Mouse (Mus musculus) gastrocnemius, postnatal 10 days (tissue): ENCODE data around the gene Slc25a45. TPM values are rescaled to one million over a fixed set of nuclear protein-coding genes. Genes with fewer than 3 reads are reported as not detected.

Experiments used
- DNase-seq: peaks from one replicate; pipeline ENCODE4 v3.0.0; 2021; ENCODE audit warnings: mixed read lengths
- total RNA-seq, 2 experiments: library from RNA; stranded (reverse); gene quantifications; 2 replicates each; pipeline ENCODE4 v1.2.3; 2021

The Slc25a45 gene
- total RNA-seq, 2 experiments from 2014 or later = 2.6 to 3.5 TPM

- DNase-seq = no peak
These were observed 14.1 kb downstream of the Slc25a45 start for GRCm38 (mm10) chr19:5891521-5892258.

GRCm38 (mm10) chr19:5892262-5892661, 14.7 kb downstream of the Slc25a45 start:
- DNase-seq = no peak

GRCm38 (mm10) chr19:5892735-5893134, 15.1 kb downstream of the Slc25a45 start:
- no peak for DNase-seq

- DNase-seq = no peak
These were observed 15.8 kb downstream of the Slc25a45 start for GRCm38 (mm10) chr19:5893282-5894001.

GRCm38 (mm10) chr19:5894002-5894678, 16.5 kb downstream of the Slc25a45 start, which contains the start of gene Tigd3:
Gene Tigd3, minus strand, starts transcription at chr19:5894149.
- peak; percentile 92 for DNase-seq

GRCm38 (mm10) chr19:5907275-5907674, 29.7 kb downstream of the Slc25a45 start:
- DNase-seq = no peak

GRCm38 (mm10) chr19:5910221-5910620, 32.6 kb downstream of the Slc25a45 start:
- no peak for DNase-seq

GRCm38 (mm10) chr19:5911430-5912102, 34.0 kb downstream of the Slc25a45 start:
- no peak for DNase-seq

- DNase-seq = peak; percentile 99
These were observed 34.7 kb downstream of the Slc25a45 start for GRCm38 (mm10) chr19:5912103-5913006.

- DNase-seq = no peak
These were observed 35.6 kb downstream of the Slc25a45 start, which contains the start of gene Dpf2 for GRCm38 (mm10) chr19:5913007-5913719. Gene Dpf2, minus strand, starts transcription at chr19:5913010.

- no peak for DNase-seq
These were observed 44.1 kb downstream of the Slc25a45 start for GRCm38 (mm10) chr19:5921715-5922114.

- DNase-seq = peak; percentile 13
These were observed 44.7 kb downstream of the Slc25a45 start for GRCm38 (mm10) chr19:5922119-5922942.

GRCm38 (mm10) chr19:5922963-5923362, 45.4 kb downstream of the Slc25a45 start:
- no peak for DNase-seq

- peak; percentile 98 for DNase-seq
These were observed 46.5 kb downstream of the Slc25a45 start for GRCm38 (mm10) chr19:5923990-5924712.

GRCm38 (mm10) chr19:5924713-5925093, 47.1 kb downstream of the Slc25a45 start, which contains the start of gene Cdc42ep2:
Gene Cdc42ep2, minus strand, starts transcription at chr19:5924816.
- DNase-seq = peak; percentile 97

- no peak for DNase-seq
These were observed 47.8 kb downstream of the Slc25a45 start for GRCm38 (mm10) chr19:5925311-5925855.

- no peak for DNase-seq
These were observed 49.4 kb downstream of the Slc25a45 start for GRCm38 (mm10) chr19:5927026-5927425.

- no peak for DNase-seq
These were observed 49.9 kb downstream of the Slc25a45 start for GRCm38 (mm10) chr19:5927532-5927931.
